Comparison of ENCODE assay signal across 8 mouse cellular contexts in the genomic region with DNA sequence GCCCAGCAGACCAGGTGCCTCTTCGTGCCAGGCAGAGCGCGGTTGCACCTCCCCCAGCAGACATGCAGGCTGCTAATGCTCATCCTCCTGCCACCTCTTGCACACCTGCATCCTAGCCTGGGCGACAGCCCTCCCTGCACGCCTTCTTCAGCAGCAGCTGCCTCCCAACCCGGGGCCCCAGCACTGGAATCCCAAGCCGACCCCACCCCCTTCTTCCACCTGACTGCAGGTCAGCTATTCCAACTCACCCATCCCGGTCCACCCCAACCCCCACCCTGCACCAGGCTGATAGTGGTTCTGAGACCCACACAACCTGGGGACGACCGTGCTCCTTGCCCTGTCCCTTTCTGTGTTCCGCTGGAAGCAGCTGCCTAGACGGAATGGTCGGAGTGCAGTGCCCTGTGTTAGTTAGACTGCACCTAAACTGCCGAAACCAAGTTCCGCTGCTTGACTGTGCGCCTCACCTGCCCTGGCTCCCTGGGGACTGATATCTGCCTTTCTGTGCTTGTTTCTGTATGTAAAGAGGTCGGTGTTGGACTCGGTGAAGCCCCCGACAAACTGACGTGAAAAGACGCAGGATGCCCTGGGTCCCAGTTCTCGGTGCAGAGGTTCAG.
DNase-seq lines count a peak whose midpoint lies in the region; ATAC-seq and TF ChIP-seq lines count a peak whose summit lies in the region.

No protein-coding gene starts in this region.

- no peak for ATAC-seq in forebrain, embryonic 14.5 days
- no peak for ATAC-seq in liver, embryonic 12.5 days

- H3K9me3 ChIP-seq in forebrain, embryonic 14.5 days (replicated peaks; ENCODE audit: control insufficient read depth, low read length) = no peaks in the 10 kb centered on the region
- no peaks in the 10 kb centered on the region for H3K9me3 ChIP-seq in liver, embryonic 12.5 days (replicated peaks)

- H3K27ac ChIP-seq in forebrain, embryonic 14.5 days (ENCODE audit: low read depth, low read length) = no peak overlapping the region
- H3K27ac ChIP-seq in liver, embryonic 12.5 days = no peak overlapping the region
- H3K27ac ChIP-seq in cerebellum, adult 2 months (ENCODE audit: insufficient read depth, low read length) = no peak overlapping the region

- no peaks in the 10 kb centered on the region for H3K36me3 ChIP-seq in forebrain, embryonic 14.5 days (ENCODE audit: control insufficient read depth, insufficient read depth, low read length)
- no peaks in the 10 kb centered on the region for H3K36me3 ChIP-seq in liver, embryonic 12.5 days

- H3K27me3 ChIP-seq in forebrain, embryonic 14.5 days (replicated peaks; ENCODE audit: control insufficient read depth, insufficient read depth, low read length) = peaks cover 37% of the 10 kb centered on the region
- peaks cover 79% of the 10 kb centered on the region for H3K27me3 ChIP-seq in liver, embryonic 12.5 days (replicated peaks)
- no peaks in the 10 kb centered on the region for H3K27me3 ChIP-seq in cerebellum, adult 2 months (ENCODE audit: control insufficient read depth, insufficient read depth, low read length)

- H3K4me1 ChIP-seq in forebrain, embryonic 14.5 days (ENCODE audit: control insufficient read depth, insufficient read depth, low read length) = 0 out of 2 replicates have a peak, but pooled peaks cover 3% of the 10 kb centered on the region
- H3K4me1 ChIP-seq in liver, embryonic 12.5 days = peaks cover 35% of the 10 kb centered on the region
- peaks cover 4% of the 10 kb centered on the region; the same call in 1 of the 2 replicates for H3K4me1 ChIP-seq in cerebellum, adult 2 months (ENCODE audit: control insufficient read depth, insufficient read depth, low read length)

- peak overlapping the region; percentile 97 for H3K4me2 ChIP-seq in forebrain, embryonic 14.5 days (ENCODE audit: low read length)
- H3K4me2 ChIP-seq in liver, embryonic 12.5 days = peak overlapping the region; percentile 79

- DNase-seq in retina, embryonic 14.5 days (ENCODE audit: low spot score) = peak; percentile 26
- DNase-seq in retina, postnatal 1 day = no peak
- no peak for DNase-seq in forebrain, embryonic 14.5 days (ENCODE audit: low spot score)
- DNase-seq in thymus, postnatal 10 days (ENCODE audit: low spot score in 2 of 2) = peak; percentile 26 to 35
- no peak for DNase-seq in cerebellum, adult 2 months
- no peak for DNase-seq in layer of hippocampus, postnatal 10 days (ENCODE audit: low spot score in 2 of 2)
- no peak for DNase-seq in spleen, postnatal 14 days (ENCODE audit: low spot score in 2 of 2)

- peak overlapping the region; percentile 57 for H3K4me3 ChIP-seq in forebrain, embryonic 14.5 days (ENCODE audit: low read depth, low read length)
- peak overlapping the region; percentile 56 for H3K4me3 ChIP-seq in liver, embryonic 12.5 days
- no peak overlapping the region for H3K4me3 ChIP-seq in cerebellum, adult 2 months (replicated peaks; ENCODE audit: insufficient read depth, low read depth, low read length)

- TF ChIP-seq CTCF in cerebellum, adult 2 months (IDR thresholded peaks at IDR 0.05; ENCODE audit: borderline replicate concordance, insufficient read depth, low read depth, low read length) = no peak

- TF ChIP-seq POLR2A in cerebellum, adult 2 months (IDR thresholded peaks at IDR 0.05; ENCODE audit: borderline replicate concordance, insufficient read depth, low read length) = no peak

- H3K9ac ChIP-seq in forebrain, embryonic 14.5 days (ENCODE audit: low read length) = peak overlapping the region; percentile 61
- no peak overlapping the region for H3K9ac ChIP-seq in liver, embryonic 12.5 days

- 2% methylated on average over 22 of the region's 22 CpGs for WGBS in forebrain, embryonic 14.5 days
- WGBS in liver, embryonic 12.5 days (ENCODE audit: insufficient replicate concordance) = 7% methylated on average over 22 of the region's 22 CpGs
- WGBS in cerebellum, adult 2 months = 18% methylated on average over 22 of the region's 22 CpGs

Comparison
In these comparisons a context has a peak if more than half of its experiments do, and no peak if none do; other contexts are left out.
1. DNase-seq: peak in retina, embryonic 14.5 days (single experiment) and thymus, postnatal 10 days (2 of 2); none in retina, postnatal 1 day (single experiment), forebrain, embryonic 14.5 days (single experiment), cerebellum, adult 2 months (0 of 2), layer of hippocampus, postnatal 10 days (0 of 2) and spleen, postnatal 14 days (0 of 2).